8 mouse cellular contexts compared by ENCODE assay signal in genomic region chr15:79391447-79392093, GRCm38 (mm10). TPM values are rescaled to one million over a fixed set of nuclear protein-coding genes. Genes with fewer than 3 reads are reported as not detected.
DNase-seq lines count a peak whose midpoint lies in the region; ATAC-seq lines count a peak whose summit lies in the region.

No protein-coding gene starts in this region.

- DNase-seq in forebrain, embryonic 10.5 days (ENCODE audit: extremely low spot score, low spot score), result no peak
- DNase-seq in brain, adult 2 months (ENCODE audit: low read depth, low spot score), result peak; percentile 66
- peak; percentile 80 to 85 for DNase-seq in kidney, postnatal 25 days
- DNase-seq in lung, postnatal 36 days, result peak; percentile 89
- peak; percentile 40 for DNase-seq in yolk sac, embryonic 10.5 days (ENCODE audit: low spot score)
- no peak for DNase-seq in spleen, adult 18-20 months

- no peaks in the 10 kb centered on the region for H3K9me3 ChIP-seq in forebrain, embryonic 10.5 days
- no peaks in the 10 kb centered on the region for H3K9me3 ChIP-seq in forebrain, embryonic 12.5 days
- no peaks in the 10 kb centered on the region for H3K9me3 ChIP-seq in heart, embryonic 15.5 days (replicated peaks)

- no peak overlapping the region for H3K4me3 ChIP-seq in forebrain, embryonic 10.5 days
- H3K4me3 ChIP-seq in forebrain, embryonic 12.5 days (replicated peaks), result no peak overlapping the region
- H3K4me3 ChIP-seq in heart, embryonic 15.5 days, result no peak overlapping the region

- H3K9ac ChIP-seq in forebrain, embryonic 12.5 days, result no peak overlapping the region
- H3K9ac ChIP-seq in heart, embryonic 15.5 days, result no peak overlapping the region; the same call in 1 of the 2 replicates

- no peak overlapping the region for H3K4me2 ChIP-seq in forebrain, embryonic 12.5 days
- H3K4me2 ChIP-seq in heart, embryonic 15.5 days, result peak overlapping the region; percentile 42

- 62% methylated on average over 7 of the region's 7 CpGs for WGBS in forebrain, embryonic 10.5 days
- WGBS in forebrain, embryonic 12.5 days, result 69% methylated on average over 7 of the region's 7 CpGs
- 10% methylated on average over 7 of the region's 7 CpGs for WGBS in heart, embryonic 15.5 days

- no peaks in the 10 kb centered on the region for H3K27me3 ChIP-seq in forebrain, embryonic 10.5 days (ENCODE audit: poor library complexity, severe bottlenecking)
- no peaks in the 10 kb centered on the region for H3K27me3 ChIP-seq in forebrain, embryonic 12.5 days
- no peaks in the 10 kb centered on the region for H3K27me3 ChIP-seq in heart, embryonic 15.5 days

- H3K27ac ChIP-seq in forebrain, embryonic 10.5 days, result peak overlapping the region; percentile 56
- H3K27ac ChIP-seq in forebrain, embryonic 12.5 days, result no peak overlapping the region
- peak overlapping the region; percentile 93 for H3K27ac ChIP-seq in heart, embryonic 15.5 days

- peaks cover 9% of the 10 kb centered on the region; the same call in 1 of the 2 replicates for H3K36me3 ChIP-seq in forebrain, embryonic 10.5 days (replicated peaks)
- 0 out of 2 replicates have a peak, but pooled peaks cover 3% of the 10 kb centered on the region for H3K36me3 ChIP-seq in forebrain, embryonic 12.5 days (replicated peaks)
- H3K36me3 ChIP-seq in heart, embryonic 15.5 days, result no peaks in the 10 kb centered on the region

- no peak for ATAC-seq in forebrain, embryonic 12.5 days (ENCODE audit: low FRiP score)
- ATAC-seq in heart, embryonic 15.5 days (replicated peaks; ENCODE audit: insufficient number of reproducible peaks, insufficient read depth, low FRiP score, low read depth), result peak; percentile 88

- peaks cover 48% of the 10 kb centered on the region for H3K4me1 ChIP-seq in forebrain, embryonic 10.5 days
- peaks cover 30% of the 10 kb centered on the region for H3K4me1 ChIP-seq in forebrain, embryonic 12.5 days
- H3K4me1 ChIP-seq in heart, embryonic 15.5 days (replicated peaks), result peaks cover 97% of the 10 kb centered on the region

RNA-seq across cellular contexts. Expression of gene Tmem184b, which starts 11.8 kb away (rescaled TPM):
- 50.0 and 56.1 TPM in 2 replicates for polyA plus RNA-seq in forebrain, embryonic 10.5 days (2016; fragmentation: Nextera tagmentation; extraction: Ambion mirVana)
- polyA plus RNA-seq in forebrain, embryonic 12.5 days (2016; fragmentation: Nextera tagmentation; extraction: Ambion mirVana), result 41.3 and 43.6 TPM in 2 replicates
- polyA plus RNA-seq in heart, embryonic 15.5 days (2015; fragmentation: Nextera tagmentation; extraction: Ambion mirVana), result 58.3 and 83.8 TPM in 2 replicates

RNA-seq across cellular contexts. Expression of gene Maff, which starts 45.1 kb away (rescaled TPM):
- polyA plus RNA-seq in forebrain, embryonic 10.5 days (2016; fragmentation: Nextera tagmentation; extraction: Ambion mirVana), result 1.5 and 1.6 TPM in 2 replicates
- polyA plus RNA-seq in forebrain, embryonic 12.5 days (2016; fragmentation: Nextera tagmentation; extraction: Ambion mirVana), result 1.2 and 2.0 TPM in 2 replicates
- 3.5 and 3.8 TPM in 2 replicates for polyA plus RNA-seq in heart, embryonic 15.5 days (2015; fragmentation: Nextera tagmentation; extraction: Ambion mirVana)

Comparison
In these comparisons a context has a peak if more than half of its experiments do, and no peak if none do; other contexts are left out.
1. DNase-seq: peak in brain, adult 2 months (single experiment), kidney, postnatal 25 days (2 of 2), lung, postnatal 36 days (single experiment) and yolk sac, embryonic 10.5 days (single experiment); none in forebrain, embryonic 10.5 days (single experiment) and spleen, adult 18-20 months (0 of 2).